Mouse (Mus musculus): ENCODE results near the gene Mdm2. TPM values are rescaled to one million over a fixed set of nuclear protein-coding genes. Genes with fewer than 3 reads are reported as not detected.

Mdm2 gene
- polyA plus RNA-seq, 1 experiment from 2014 or later = 22.0 TPM

GRCm38 (mm10) chr10:117676644-117677313 is 33.8 kb downstream of the Mdm2 start:
- H3K27ac ChIP-seq = no peak overlapping the region
- H3K36me3 ChIP-seq (ENCODE audit: insufficient read depth, low read length) = no peaks in the 10 kb centered on the region
- peak; percentile 70 for TF ChIP-seq CTCF (IDR thresholded peaks at IDR 0.05; ENCODE audit: low read depth)
- no peak overlapping the region for H3K9ac ChIP-seq (ENCODE audit: low read depth, low read length)
- H3K4me1 ChIP-seq (replicated peaks; ENCODE audit: insufficient read depth, low read length) = no peaks in the 10 kb centered on the region
- H3K4me2 ChIP-seq (ENCODE audit: low read length) = peak overlapping the region; percentile 40
- H3K4me3 ChIP-seq (replicated peaks; ENCODE audit: low read depth, low read length) = no peak overlapping the region
- ATAC-seq (replicated peaks; ENCODE audit: low FRiP score, low read depth) (no peak), DNase-seq (ENCODE audit: low spot score) (peak; percentile 88)
- no peaks in the 10 kb centered on the region for H3K27me3 ChIP-seq (ENCODE audit: insufficient read depth, low read length)
- H3K9me3 ChIP-seq (replicated peaks; ENCODE audit: low read length) = no peaks in the 10 kb centered on the region
- 37% methylated on average over 17 of the region's 17 CpGs for WGBS

GRCm38 (mm10) chr10:117676036-117676643 is 34.4 kb downstream of the Mdm2 start:
- TF ChIP-seq CTCF (IDR thresholded peaks at IDR 0.05; ENCODE audit: low read depth) = no peak
- Histone ChIP-seq H3K36me3 (ENCODE audit: insufficient read depth, low read length) (no peaks in the 10 kb centered on the region), H3K4me1 (replicated peaks; ENCODE audit: insufficient read depth, low read length) (no peaks in the 10 kb centered on the region), H3K9ac (ENCODE audit: low read depth, low read length) (no peak overlapping the region), H3K4me3 (replicated peaks; ENCODE audit: low read depth, low read length) (no peak overlapping the region), H3K9me3 (replicated peaks; ENCODE audit: low read length) (no peaks in the 10 kb centered on the region), H3K4me2 (ENCODE audit: low read length) (peak overlapping the region; percentile 40), H3K27ac (no peak overlapping the region), H3K27me3 (ENCODE audit: insufficient read depth, low read length) (no peaks in the 10 kb centered on the region)
- WGBS = 43% methylated on average over 19 of the region's 19 CpGs
- DNase-seq (ENCODE audit: low spot score) (peak; percentile 15), ATAC-seq (replicated peaks; ENCODE audit: low FRiP score, low read depth) (no peak)

GRCm38 (mm10) chr10:117675096-117676035 is 35.2 kb downstream of the Mdm2 start:
- Histone ChIP-seq H3K4me2 (ENCODE audit: low read length) (peak overlapping the region; percentile 40), H3K9ac (ENCODE audit: low read depth, low read length) (no peak overlapping the region), H3K4me1 (replicated peaks; ENCODE audit: insufficient read depth, low read length) (no peaks in the 10 kb centered on the region), H3K27ac (no peak overlapping the region), H3K27me3 (ENCODE audit: insufficient read depth, low read length) (no peaks in the 10 kb centered on the region), H3K9me3 (replicated peaks; ENCODE audit: low read length) (no peaks in the 10 kb centered on the region), H3K36me3 (ENCODE audit: insufficient read depth, low read length) (no peaks in the 10 kb centered on the region), H3K4me3 (replicated peaks; ENCODE audit: low read depth, low read length) (no peak overlapping the region)
- ATAC-seq (replicated peaks; ENCODE audit: low FRiP score, low read depth) (peak; percentile 45; the same call in 1 of the 2 replicates), DNase-seq (ENCODE audit: low spot score) (peak; percentile 74)
- no peak for TF ChIP-seq CTCF (IDR thresholded peaks at IDR 0.05; ENCODE audit: low read depth)
- 43% methylated on average over 20 of the region's 20 CpGs for WGBS

GRCm38 (mm10) chr10:117674359-117675019 is 36.1 kb downstream of the Mdm2 start:
- ATAC-seq (replicated peaks; ENCODE audit: low FRiP score, low read depth) (no peak), DNase-seq (ENCODE audit: low spot score) (no peak)
- no peaks in the 10 kb centered on the region for H3K9me3 ChIP-seq (replicated peaks; ENCODE audit: low read length)
- TF ChIP-seq CTCF (IDR thresholded peaks at IDR 0.05; ENCODE audit: low read depth) = no peak
- no peak overlapping the region for H3K4me2 ChIP-seq (ENCODE audit: low read length)
- no peaks in the 10 kb centered on the region for H3K36me3 ChIP-seq (ENCODE audit: insufficient read depth, low read length)
- no peaks in the 10 kb centered on the region for H3K27me3 ChIP-seq (ENCODE audit: insufficient read depth, low read length)
- 83% methylated on average over 3 of the region's 3 CpGs for WGBS
- no peak overlapping the region for H3K9ac ChIP-seq (ENCODE audit: low read depth, low read length)
- H3K4me1 ChIP-seq (replicated peaks; ENCODE audit: insufficient read depth, low read length) = no peaks in the 10 kb centered on the region
- no peak overlapping the region for H3K27ac ChIP-seq
- no peak overlapping the region for H3K4me3 ChIP-seq (replicated peaks; ENCODE audit: low read depth, low read length)

GRCm38 (mm10) chr10:117673913-117674312 is 36.6 kb downstream of the Mdm2 start:
- 100% methylated on average over 1 of the region's 1 CpGs for WGBS
- H3K27me3 ChIP-seq (ENCODE audit: insufficient read depth, low read length) = no peaks in the 10 kb centered on the region
- H3K9me3 ChIP-seq (replicated peaks; ENCODE audit: low read length) = no peaks in the 10 kb centered on the region
- H3K27ac ChIP-seq = no peak overlapping the region
- H3K4me2 ChIP-seq (ENCODE audit: low read length) = no peak overlapping the region
- H3K4me3 ChIP-seq (replicated peaks; ENCODE audit: low read depth, low read length) = no peak overlapping the region
- no peaks in the 10 kb centered on the region for H3K36me3 ChIP-seq (ENCODE audit: insufficient read depth, low read length)
- DNase-seq (ENCODE audit: low spot score) (no peak), ATAC-seq (replicated peaks; ENCODE audit: low FRiP score, low read depth) (no peak)
- H3K9ac ChIP-seq (ENCODE audit: low read depth, low read length) = no peak overlapping the region
- no peak for TF ChIP-seq CTCF (IDR thresholded peaks at IDR 0.05; ENCODE audit: low read depth)
- H3K4me1 ChIP-seq (replicated peaks; ENCODE audit: insufficient read depth, low read length) = no peaks in the 10 kb centered on the region

GRCm38 (mm10) chr10:117672693-117673092 is 37.9 kb downstream of the Mdm2 start:
- TF ChIP-seq CTCF (IDR thresholded peaks at IDR 0.05; ENCODE audit: low read depth) = no peak
- 58% methylated on average over 7 of the region's 7 CpGs for WGBS
- Histone ChIP-seq H3K4me1 (replicated peaks; ENCODE audit: insufficient read depth, low read length) (no peaks in the 10 kb centered on the region), H3K36me3 (ENCODE audit: insufficient read depth, low read length) (no peaks in the 10 kb centered on the region), H3K4me2 (ENCODE audit: low read length) (no peak overlapping the region), H3K9me3 (replicated peaks; ENCODE audit: low read length) (no peaks in the 10 kb centered on the region), H3K27ac (no peak overlapping the region), H3K9ac (ENCODE audit: low read depth, low read length) (no peak overlapping the region), H3K4me3 (replicated peaks; ENCODE audit: low read depth, low read length) (no peak overlapping the region), H3K27me3 (ENCODE audit: insufficient read depth, low read length) (no peaks in the 10 kb centered on the region)
- no peak for ATAC-seq (replicated peaks; ENCODE audit: low FRiP score, low read depth)
- no peak for DNase-seq (ENCODE audit: low spot score)
